Mouse (Mus musculus): ENCODE data around the gene Ric3.
"Not testable (repeated sequence)": the region's sequence is repeated elsewhere in the genome, so short reads cannot be mapped to it uniquely, and the experiment has no call there.

Gene Ric3

GRCm38 (mm10) chr7:109083113-109083812, at the start of gene Ric3:
Ric3 (minus strand) TSS chr7:109083331.
- DNase-seq (ENCODE audit: low read depth, low spot score), result peak; percentile 67

- DNase-seq (ENCODE audit: low read depth, low spot score), result no peak
Observed at GRCm38 (mm10) chr7:109131565-109131964, 48.4 kb upstream of the Ric3 start.

- no peak for DNase-seq (ENCODE audit: low read depth, low spot score)
Observed at GRCm38 (mm10) chr7:109129946-109130686, 47.0 kb upstream of the Ric3 start.

- DNase-seq (ENCODE audit: low read depth, low spot score), result peak; percentile 25
Observed at GRCm38 (mm10) chr7:109129442-109129841, 46.3 kb upstream of the Ric3 start.

- no peak for DNase-seq (ENCODE audit: low read depth, low spot score)
Observed at GRCm38 (mm10) chr7:109115929-109116328, 32.8 kb upstream of the Ric3 start.

- not testable (repeated sequence) for DNase-seq (ENCODE audit: low read depth, low spot score)
Observed at GRCm38 (mm10) chr7:109115488-109115887, 32.4 kb upstream of the Ric3 start.

GRCm38 (mm10) chr7:109114950-109115349, 31.8 kb upstream of the Ric3 start:
- DNase-seq (ENCODE audit: low read depth, low spot score), result no peak

GRCm38 (mm10) chr7:109111000-109111399, 27.9 kb upstream of the Ric3 start:
- no peak for DNase-seq (ENCODE audit: low read depth, low spot score)

GRCm38 (mm10) chr7:109104894-109105293, 21.8 kb upstream of the Ric3 start:
- DNase-seq (ENCODE audit: low read depth, low spot score), result peak; percentile 4

GRCm38 (mm10) chr7:109101167-109101566, 18.0 kb upstream of the Ric3 start:
- DNase-seq (ENCODE audit: low read depth, low spot score), result no peak

GRCm38 (mm10) chr7:109098145-109099018, 15.3 kb upstream of the Ric3 start:
- peak; percentile 50 for DNase-seq (ENCODE audit: low read depth, low spot score)

GRCm38 (mm10) chr7:109097203-109097602, 14.1 kb upstream of the Ric3 start:
- DNase-seq (ENCODE audit: low read depth, low spot score), result no peak

GRCm38 (mm10) chr7:109096618-109097017, 13.5 kb upstream of the Ric3 start:
- no peak for DNase-seq (ENCODE audit: low read depth, low spot score)

GRCm38 (mm10) chr7:109094294-109094693, 11.2 kb upstream of the Ric3 start:
- no peak for DNase-seq (ENCODE audit: low read depth, low spot score)

GRCm38 (mm10) chr7:109091316-109091715, 8.2 kb upstream of the Ric3 start:
- DNase-seq (ENCODE audit: low read depth, low spot score), result not testable (repeated sequence)

- DNase-seq (ENCODE audit: low read depth, low spot score), result peak; percentile 9
Observed at GRCm38 (mm10) chr7:109086946-109087345, 3.8 kb upstream of the Ric3 start.

GRCm38 (mm10) chr7:109083813-109084184, 668 bp upstream of the Ric3 start:
- no peak for DNase-seq (ENCODE audit: low read depth, low spot score)

GRCm38 (mm10) chr7:109082269-109083112, 640 bp downstream of the Ric3 start:
- peak; percentile 56 for DNase-seq (ENCODE audit: low read depth, low spot score)

- DNase-seq (ENCODE audit: low read depth, low spot score), result no peak
Observed at GRCm38 (mm10) chr7:109072326-109072725, 10.8 kb downstream of the Ric3 start.

GRCm38 (mm10) chr7:109069641-109070040, 13.5 kb downstream of the Ric3 start:
- no peak for DNase-seq (ENCODE audit: low read depth, low spot score)

- DNase-seq (ENCODE audit: low read depth, low spot score), result no peak
Observed at GRCm38 (mm10) chr7:109059536-109059935, 23.6 kb downstream of the Ric3 start.
